Mouse (Mus musculus): ENCODE data around the gene Fbxl17.
A peak's percentile ranks its signal among the peaks of the same experiment; 100 is the strongest.

Fbxl17 gene

GRCm38 (mm10) chr17:63459712-63460495, 39.9 kb downstream of the Fbxl17 start:
- peak; percentile 8 for DNase-seq (ENCODE audit: low spot score)

GRCm38 (mm10) chr17:63458052-63458451, 41.8 kb downstream of the Fbxl17 start:
- DNase-seq (ENCODE audit: low spot score), result no peak

GRCm38 (mm10) chr17:63451311-63452006, 48.4 kb downstream of the Fbxl17 start:
- no peak for DNase-seq (ENCODE audit: low spot score)

- DNase-seq (ENCODE audit: low spot score), result no peak
Measured at GRCm38 (mm10) chr17:63447691-63448090, 52.1 kb downstream of the Fbxl17 start.

- DNase-seq (ENCODE audit: low spot score), result peak; percentile 19
Measured at GRCm38 (mm10) chr17:63446971-63447679, 52.7 kb downstream of the Fbxl17 start.

GRCm38 (mm10) chr17:63445212-63445611, 54.6 kb downstream of the Fbxl17 start:
- DNase-seq (ENCODE audit: low spot score), result no peak

GRCm38 (mm10) chr17:63437424-63437823, 62.4 kb downstream of the Fbxl17 start:
- no peak for DNase-seq (ENCODE audit: low spot score)

GRCm38 (mm10) chr17:63434081-63434480, 65.7 kb downstream of the Fbxl17 start:
- peak; percentile 73 for DNase-seq (ENCODE audit: low spot score)

GRCm38 (mm10) chr17:63431650-63432049, 68.2 kb downstream of the Fbxl17 start:
- no peak for DNase-seq (ENCODE audit: low spot score)

GRCm38 (mm10) chr17:63430395-63431075, 69.3 kb downstream of the Fbxl17 start:
- no peak for DNase-seq (ENCODE audit: low spot score)

GRCm38 (mm10) chr17:63423851-63424250, 76.0 kb downstream of the Fbxl17 start:
- DNase-seq (ENCODE audit: low spot score), result no peak

- no peak for DNase-seq (ENCODE audit: low spot score)
Measured at GRCm38 (mm10) chr17:63422685-63423084, 77.1 kb downstream of the Fbxl17 start.

GRCm38 (mm10) chr17:63421864-63422263, 78.0 kb downstream of the Fbxl17 start:
- DNase-seq (ENCODE audit: low spot score), result no peak

GRCm38 (mm10) chr17:63419503-63419902, 80.3 kb downstream of the Fbxl17 start:
- no peak for DNase-seq (ENCODE audit: low spot score)

- peak; percentile 63 for DNase-seq (ENCODE audit: low spot score)
Measured at GRCm38 (mm10) chr17:63413973-63414580, 85.7 kb downstream of the Fbxl17 start.

- DNase-seq (ENCODE audit: low spot score), result no peak
Measured at GRCm38 (mm10) chr17:63411564-63411963, 88.3 kb downstream of the Fbxl17 start.

- DNase-seq (ENCODE audit: low spot score), result no peak
Measured at GRCm38 (mm10) chr17:63410101-63410500, 89.7 kb downstream of the Fbxl17 start.

- DNase-seq (ENCODE audit: low spot score), result peak; percentile 54
Measured at GRCm38 (mm10) chr17:63405955-63406354, 93.9 kb downstream of the Fbxl17 start.

GRCm38 (mm10) chr17:63405471-63405870, 94.3 kb downstream of the Fbxl17 start:
- DNase-seq (ENCODE audit: low spot score), result no peak

- DNase-seq (ENCODE audit: low spot score), result no peak
Measured at GRCm38 (mm10) chr17:63404968-63405367, 94.8 kb downstream of the Fbxl17 start.

- peak; percentile 22 for DNase-seq (ENCODE audit: low spot score)
Measured at GRCm38 (mm10) chr17:63403801-63404415, 95.9 kb downstream of the Fbxl17 start.
